Mouse (Mus musculus) stomach, postnatal 0 days (tissue): ENCODE data around the gene Oscar. TPM values are rescaled to one million over a fixed set of nuclear protein-coding genes. Genes with fewer than 3 reads are reported as not detected.

ENCODE experiments used
- ATAC-seq: fragments of 200-750 bp; cut with Nextera tagmentation; 2 replicates; pipeline ENCODE4 v1.8.0; 2017; ENCODE audit not compliant: low FRiP score, low TSS enrichment
- DNase-seq: peaks from one replicate; pipeline ENCODE4 v3.0.0-alpha.2; 2016; ENCODE audit warnings: low spot score
- H3K27ac ChIP-seq: fragments of 300-500 bp; sonication (generic); replicated peaks from 2 replicates; pipeline ENCODE4 v1.5.1; 2014; ENCODE audit warnings: mild to moderate bottlenecking, control low read depth
- H3K27me3 ChIP-seq: fragments of 300-500 bp; sonication (generic); 2 replicates; pipeline ENCODE4 v1.6.1; 2014; ENCODE audit warnings: low read length; ENCODE audit not compliant: control insufficient read depth, insufficient read depth
- H3K36me3 ChIP-seq: fragments of 300-500 bp; sonication (generic); 2 replicates; pipeline ENCODE4 v1.6.1; 2014; ENCODE audit warnings: low read length, mixed read lengths; ENCODE audit not compliant: control insufficient read depth, insufficient read depth
- H3K4me1 ChIP-seq: fragments of 300-500 bp; sonication (generic); replicated peaks from 2 replicates; pipeline ENCODE4 v1.6.1; 2014; ENCODE audit warnings: antibody characterized with exemption; ENCODE audit not compliant: control insufficient read depth, insufficient read depth
- H3K4me2 ChIP-seq: fragments of 300-500 bp; sonication (generic); replicated peaks from 2 replicates; pipeline ENCODE4 v1.6.1; 2014; ENCODE audit warnings: low read depth, mild to moderate bottlenecking, control low read depth, moderate library complexity
- H3K4me3 ChIP-seq: fragments of 300-500 bp; sonication (generic); 2 replicates; pipeline ENCODE4 v1.5.1; 2014; ENCODE audit warnings: low read depth, low read length, control low read depth
- H3K9ac ChIP-seq: fragments of 300-500 bp; sonication (generic); 2 replicates; pipeline ENCODE4 v1.6.1; 2014; ENCODE audit warnings: mild to moderate bottlenecking, low read length, control low read depth, mixed read lengths
- H3K9me3 ChIP-seq: fragments of 300-500 bp; sonication (generic); 2 replicates; pipeline ENCODE4 v1.6.1; 2016; ENCODE audit warnings: low read length; ENCODE audit not compliant: control insufficient read depth
- CTCF ChIP-seq: IDR thresholded peaks from 2 replicates; pipeline ENCODE4 v1.5.1; 2016; ENCODE audit warnings: antibody characterized with exemption, low read depth, mild to moderate bottlenecking, moderate library complexity
- EP300 ChIP-seq: optimal IDR thresholded peaks from 2 replicates; pipeline ENCODE3; 2016; ENCODE audit warnings: antibody characterized with exemption
- WGBS: fragments of 180-500 bp; shearing (Covaris S2); extraction: QIAGEN DNeasy Blood & Tissue Kit; methylation state at CpG from one replicate; pipeline ENCODE4 v1.1.7; 2014; 5-methylcytosine and 5-hydroxymethylcytosine counted together
- polyA plus RNA-seq: library from polyadenylated mRNA; unstranded; fragments of >200 nt; fragmentation: Nextera tagmentation; extraction: Ambion mirVana; gene quantifications from 2 replicates; pipeline ENCODE4 v1.2.1, GENCODE M21; 2015

Oscar gene
- polyA plus RNA-seq, 1 experiment from 2014 or later, result 0.06 TPM

DNA sequence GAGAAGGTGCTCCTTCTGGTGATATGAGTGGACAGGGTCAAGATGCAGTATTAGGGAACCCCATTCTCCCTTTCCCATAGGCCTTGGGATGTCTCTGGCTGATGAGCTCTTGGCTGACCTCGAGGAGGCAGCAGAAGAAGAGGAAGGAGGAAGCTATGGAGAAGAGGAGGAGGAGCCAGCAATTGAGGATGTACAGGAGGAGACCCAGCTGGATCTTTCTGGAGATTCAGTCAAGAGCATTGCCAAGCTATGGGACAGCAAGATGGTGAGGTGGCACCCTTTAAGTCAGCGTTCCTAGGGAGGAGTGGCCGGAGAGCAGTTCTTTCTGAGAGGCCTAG, 14.5 kb upstream of the Oscar start:
- Histone ChIP-seq H3K27ac (peak overlapping the region; percentile 91; the same call in 1 of the 2 replicates), H3K9me3 (no peaks in the 10 kb centered on the region)
- no peak for ATAC-seq

DNA sequence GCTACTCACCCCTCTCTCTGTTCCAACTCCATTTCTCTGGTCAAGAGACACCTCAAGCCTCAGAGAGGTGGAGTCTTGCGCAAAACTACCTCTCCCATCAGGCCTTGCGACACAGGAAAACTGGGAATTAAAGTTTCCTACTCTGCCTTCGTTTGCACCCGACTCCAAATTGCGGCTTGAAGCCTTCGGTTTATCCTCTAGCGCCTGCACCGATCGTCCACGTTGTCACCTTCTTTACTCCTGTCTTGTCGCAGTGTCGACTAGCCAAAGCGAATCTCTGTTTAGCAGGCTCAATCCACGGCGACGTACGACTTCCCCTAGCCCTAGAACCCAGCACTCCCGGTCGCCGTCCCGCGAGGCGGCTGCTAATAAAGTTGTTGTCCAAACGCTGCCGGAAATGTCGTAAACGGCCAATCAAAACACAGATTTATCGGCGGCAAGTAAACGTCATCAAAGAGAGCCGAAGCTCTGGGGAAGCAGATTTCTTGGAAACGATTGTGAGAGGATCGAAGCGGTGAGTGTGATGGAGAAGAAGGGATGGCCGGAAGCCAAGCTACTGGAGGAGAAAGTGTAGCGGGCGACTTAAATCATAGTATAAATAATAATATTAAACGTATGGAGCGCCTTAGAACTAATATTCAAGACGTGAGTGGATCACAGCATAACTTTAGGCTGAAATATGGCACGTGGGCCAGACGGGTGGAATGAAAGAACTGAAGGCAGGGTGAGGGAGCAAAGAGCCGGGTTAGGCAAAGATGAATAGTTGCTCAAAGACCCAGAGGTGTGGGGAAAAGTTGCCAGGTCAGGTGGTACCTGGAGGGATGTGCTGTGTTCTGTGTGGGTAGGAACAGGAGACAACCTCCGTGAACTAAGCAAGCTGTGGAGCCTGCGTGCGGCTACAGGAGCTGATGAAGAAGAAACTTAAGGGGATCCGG, 13.9 kb upstream of the Oscar start, which contains the start of the genes Tfpt and Prpf31:
Gene Tfpt, minus strand, starts transcription at position 387 of the 935 bp plus-strand sequence.
Gene Prpf31, plus strand, starts transcription at position 443 of the 935 bp plus-strand sequence.
- Histone ChIP-seq H3K27ac (peak within 1 kb of the TSS; percentile 91), H3K4me1 (peaks cover 8% of the 10 kb centered on the region), H3K4me2 (peak within 1 kb of the TSS; percentile 92), H3K27me3 (no peaks in the 10 kb centered on the region), H3K9ac (peak within 1 kb of the TSS; percentile 66), H3K36me3 (peaks cover 2% of the 10 kb centered on the region; the same call in 1 of the 2 replicates), H3K4me3 (peak within 1 kb of the TSS; percentile 56), H3K9me3 (no peaks in the 10 kb centered on the region)
- ATAC-seq (peak; percentile 91), DNase-seq (peak; percentile 91)
- TF ChIP-seq EP300 (no peak), CTCF (no peak)
- 1% methylated on average over 47 of the region's 47 CpGs for WGBS

More for the DNA sequence above, 14.5 kb upstream of the Oscar start:
- H3K4me3 ChIP-seq, result peak overlapping the region; percentile 56
- H3K4me1 ChIP-seq, result peaks cover 8% of the 10 kb centered on the region
- TF ChIP-seq EP300 (no peak), CTCF (no peak)
- H3K4me2 ChIP-seq, result peak overlapping the region; percentile 92
- no peak for DNase-seq
- H3K36me3 ChIP-seq, result peaks cover 2% of the 10 kb centered on the region; the same call in 1 of the 2 replicates
- peak overlapping the region; percentile 66 for H3K9ac ChIP-seq
- WGBS, result 45% methylated on average over 3 of the region's 3 CpGs
- no peaks in the 10 kb centered on the region for H3K27me3 ChIP-seq

DNA sequence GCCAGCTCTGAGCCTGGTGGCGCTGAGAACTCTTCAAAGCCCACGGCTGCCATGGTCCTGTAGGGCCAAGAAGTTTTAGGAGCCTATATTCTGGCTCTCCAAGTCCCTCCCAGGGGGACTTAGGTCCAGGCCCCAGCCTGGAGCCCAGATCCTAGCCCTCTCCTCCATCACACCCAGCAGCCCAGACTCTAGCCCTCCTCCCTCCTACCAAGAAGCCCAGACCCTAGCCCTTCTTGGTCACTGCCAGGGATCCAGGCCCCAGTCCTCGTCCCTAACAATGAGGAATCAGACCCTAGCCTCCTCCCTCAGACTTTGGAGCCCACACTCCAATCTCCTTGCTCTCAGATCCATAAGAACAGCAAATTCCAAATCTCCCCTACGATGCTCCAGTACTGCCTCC, 13.1 kb upstream of the Oscar start:
- TF ChIP-seq CTCF, result no peak
- TF ChIP-seq EP300, result no peak
- ATAC-seq, result 0 out of 2 replicates have a peak, but pooled peaks have one; percentile 16
- WGBS, result 28% methylated on average over 4 of the region's 4 CpGs

DNA sequence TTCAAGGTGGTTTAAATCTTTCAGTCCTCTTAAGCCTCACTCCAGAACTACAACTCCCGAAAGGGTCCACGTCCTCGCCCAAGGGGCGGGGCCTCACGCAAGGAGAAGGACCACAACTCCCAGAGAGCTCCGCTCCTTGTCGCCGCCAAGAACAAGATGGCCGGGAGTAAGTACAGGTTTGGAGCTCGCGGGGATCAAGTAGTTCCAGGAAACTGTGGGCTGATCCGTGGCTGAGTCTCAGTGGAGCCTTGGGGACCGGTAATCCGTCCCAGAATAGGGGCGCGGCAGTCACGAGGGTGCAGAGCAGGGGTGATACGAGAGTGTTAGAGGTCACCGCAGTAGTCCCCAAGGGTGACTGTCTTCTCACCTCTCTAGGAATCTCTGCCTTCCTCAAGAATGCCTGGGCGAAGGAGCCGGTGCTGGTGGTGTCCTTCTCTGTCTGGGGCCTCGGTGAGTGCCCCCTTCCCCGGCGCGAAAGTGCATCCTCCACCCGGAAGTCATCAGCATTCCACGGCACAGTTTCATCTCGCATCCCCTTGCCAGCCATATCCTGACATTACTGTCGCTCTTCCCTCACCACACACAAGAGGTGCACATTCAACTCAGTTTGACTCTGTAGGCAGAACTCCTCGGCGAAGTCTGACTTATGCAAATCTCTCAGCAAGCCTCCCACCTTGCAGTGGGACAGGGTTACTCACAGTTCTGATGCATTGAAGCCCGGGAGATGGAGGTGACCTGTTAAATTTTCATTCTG, 1.5 kb upstream of the Oscar start, which contains the start of gene Ndufa3:
Gene Ndufa3, plus strand, starts transcription at position 132 of the 754 bp plus-strand sequence.
- DNase-seq, result peak; percentile 92
- Histone ChIP-seq H3K27me3 (no peaks in the 10 kb centered on the region), H3K9ac (peak within 1 kb of the TSS; percentile 84), H3K9me3 (no peaks in the 10 kb centered on the region), H3K27ac (peak within 1 kb of the TSS; percentile 81), H3K4me2 (peak within 1 kb of the TSS; percentile 82), H3K36me3 (peaks cover 6% of the 10 kb centered on the region; the same call in 1 of the 2 replicates), H3K4me3 (peak within 1 kb of the TSS; percentile 71), H3K4me1 (no peaks in the 10 kb centered on the region)
- TF ChIP-seq EP300 (no peak), CTCF (no peak)
- ATAC-seq, result peak; percentile 98
- WGBS, result under 1% methylated on average over 32 of the region's 32 CpGs

More for the DNA sequence above, 13.1 kb upstream of the Oscar start:
- H3K4me1 ChIP-seq, result peaks cover 8% of the 10 kb centered on the region
- no peak for DNase-seq
- peaks cover 9% of the 10 kb centered on the region for H3K36me3 ChIP-seq
- peak overlapping the region; percentile 56 for H3K4me3 ChIP-seq
- peak overlapping the region; percentile 92 for H3K4me2 ChIP-seq
- no peaks in the 10 kb centered on the region for H3K9me3 ChIP-seq
- no peaks in the 10 kb centered on the region for H3K27me3 ChIP-seq
- H3K9ac ChIP-seq, result peak overlapping the region; percentile 66
- no peak overlapping the region; the same call in 1 of the 2 replicates for H3K27ac ChIP-seq

DNA sequence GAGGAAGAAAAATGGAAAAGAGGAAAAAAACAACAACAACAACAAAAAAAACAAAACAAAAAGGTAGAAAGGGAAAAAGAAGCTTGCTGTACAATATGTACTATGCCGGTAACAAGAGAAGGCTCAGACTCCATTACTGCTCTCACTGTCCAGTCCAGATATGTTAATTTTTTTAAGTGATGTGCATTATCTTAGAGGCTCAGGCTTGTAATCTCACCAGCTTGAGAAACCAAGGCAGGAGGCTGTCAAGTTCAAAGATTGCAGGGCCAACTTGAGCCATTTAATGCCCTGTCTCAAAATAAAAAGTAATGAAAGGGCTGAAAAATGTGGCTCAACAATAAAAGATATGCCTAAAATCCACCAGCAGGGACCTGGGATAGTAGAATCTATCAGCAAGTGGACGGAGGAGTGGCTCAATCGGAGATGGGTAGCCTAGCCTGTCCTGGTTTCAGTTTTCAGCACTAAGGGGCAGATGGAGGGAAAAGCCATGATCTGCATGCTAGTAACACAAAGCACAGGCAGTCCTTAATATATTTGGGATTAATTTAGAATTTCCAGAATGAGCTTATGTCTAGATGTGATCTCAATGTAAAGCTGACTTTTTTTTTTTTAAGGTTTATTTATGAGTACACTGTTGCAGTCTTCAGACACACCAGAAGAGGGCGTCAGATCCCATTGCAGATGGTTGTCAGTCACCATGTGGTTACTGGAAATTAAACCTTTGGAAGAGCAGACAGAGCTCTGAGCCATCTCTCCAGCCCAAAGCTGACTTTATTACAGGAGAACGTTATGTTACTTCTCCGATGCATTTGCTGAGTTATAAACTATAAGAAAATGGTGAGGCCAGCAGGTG, 658 bp upstream of the Oscar start:
- Histone ChIP-seq H3K27me3 (no peaks in the 10 kb centered on the region), H3K36me3 (peaks cover 6% of the 10 kb centered on the region; the same call in 1 of the 2 replicates), H3K4me2 (peak overlapping the region; percentile 82; the same call in 1 of the 2 replicates), H3K27ac (no peak overlapping the region), H3K4me1 (no peaks in the 10 kb centered on the region), H3K4me3 (peak overlapping the region; percentile 71), H3K9ac (no peak overlapping the region), H3K9me3 (no peaks in the 10 kb centered on the region)
- ATAC-seq (no peak), DNase-seq (no peak)
- 41% methylated on average over 6 of the region's 6 CpGs for WGBS
- TF ChIP-seq CTCF (peak; percentile 69), EP300 (no peak)
